Mouse (Mus musculus): ENCODE measurements around the gene Cebpg.

DNA sequence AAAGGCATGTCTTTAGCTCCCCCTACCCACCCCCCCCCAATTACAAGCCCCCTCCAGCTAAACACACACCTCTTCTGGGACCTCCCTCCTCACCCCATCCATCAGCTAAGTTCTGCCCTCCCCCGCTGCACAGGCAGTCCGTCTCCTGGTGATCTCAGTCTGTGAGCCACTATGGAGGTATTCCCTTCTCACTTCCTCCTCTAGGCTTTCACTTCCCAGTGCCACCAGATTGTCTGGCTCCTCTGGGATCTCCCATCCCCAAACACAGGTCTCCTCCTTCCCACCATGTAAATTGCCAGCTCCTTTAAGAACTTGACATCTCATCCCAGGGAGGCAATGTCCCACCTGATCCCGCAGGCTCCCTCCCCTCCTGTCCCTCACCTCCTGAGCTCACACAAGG is 9.6 kb upstream of the Cebpg start:
- TF ChIP-seq CTCF (IDR thresholded peaks at IDR 0.05) (no peak), POLR2A (IDR thresholded peaks at IDR 0.05; ENCODE audit: insufficient read depth, low read depth, low read length) (no peak), EP300 (IDR thresholded peaks at IDR 0.05; ENCODE audit: insufficient read depth, low read depth, low read length) (no peak)
